Mouse (Mus musculus) megakaryocyte, embryonic 14.5 days (primary cell): ENCODE results near the gene Mrpl9.

Experiments used
- FLI1 ChIP-seq: IDR thresholded peaks from 2 replicates; pipeline ENCODE4 v1.6.1; 2012; ENCODE audit warnings: low read length, inconsistent platforms, mixed read lengths
- GATA1 ChIP-seq: IDR thresholded peaks from 3 replicates; pipeline ENCODE4 v1.6.1; 2012; ENCODE audit warnings: mixed read lengths, low read length, inconsistent platforms, borderline replicate concordance

- TF ChIP-seq GATA1 (no peak), FLI1 (no peak)
Observed at GRCm38 (mm10) chr3:94405561-94405960, 37.6 kb upstream of the Mrpl9 start.
